Mouse (Mus musculus): Measurements from ENCODE around the gene Nfib. TPM values are rescaled to one million over a fixed set of nuclear protein-coding genes. Genes with fewer than 3 reads are reported as not detected.
A peak's percentile ranks its signal among the peaks of the same experiment; 100 is the strongest.

The Nfib gene
- total and polyA plus RNA-seq, 3 experiments: 0.04 to 0.11 (median 0.09) TPM

- in situ Hi-C loops (cut with MboI; ENCODE audit: low pct_ligation_motif_present, low pct_unique_long_range_greater_than_20kb, low sequenced_read_pairs): no loop called here
- H3K4me2 ChIP-seq (ENCODE audit: insufficient read depth, low read depth, poor library complexity, severe bottlenecking): no peak overlapping the region
- no peak for TF ChIP-seq ETS1 (conservative IDR thresholded peaks at IDR 0.05; ENCODE audit: low read depth, low read length)
- no peak for TF ChIP-seq MAZ (IDR thresholded peaks at IDR 0.05; ENCODE audit: low read depth, low read length)
- TF ChIP-seq JUND (conservative IDR thresholded peaks at IDR 0.05; ENCODE audit: low read depth, low read length): no peak
- TF ChIP-seq BHLHE40 (IDR thresholded peaks at IDR 0.05; ENCODE audit: low read depth, low read length): no peak
- no peak for DNase-seq (ENCODE audit: extremely low read depth)
- H3K36me3 ChIP-seq (replicated peaks in 1 of 2; ENCODE audit: control insufficient read depth in 1 of 2, insufficient read depth in 1 of 2, low read length in 1 of 2): no peaks in the 10 kb centered on the region
- H3K4me3 ChIP-seq (replicated peaks in 1 of 3; ENCODE audit: low read depth in 2 of 3, low read length in 2 of 3, poor library complexity in 1 of 3): no peak overlapping the region
- no peaks in the 10 kb centered on the region for H3K9me3 ChIP-seq (replicated peaks; ENCODE audit: low read length)
- dilution Hi-C loops (cut with MboI; ENCODE audit: extremely low pct_ligation_motif_present, extremely low pct_unique_long_range_greater_than_20kb, low sequenced_read_pairs): no loop called here
- H3K27me3 ChIP-seq (replicated peaks): no peaks in the 10 kb centered on the region
- no peak overlapping the region for H3K27ac ChIP-seq (ENCODE audit: insufficient read depth, low read depth)
- H3K4me1 ChIP-seq (ENCODE audit: control insufficient read depth in 1 of 2, insufficient read depth in 2 of 2): peaks cover 0 to 7% of the 10 kb centered on the region in 2 experiments; a peak in 2 of 4 replicates
- no peaks in the 10 kb centered on the region for H3K79me2 ChIP-seq (replicated peaks; ENCODE audit: control insufficient read depth, extremely low read depth, insufficient read depth, poor library complexity, severe bottlenecking)
- H3K9ac ChIP-seq (ENCODE audit: insufficient read depth, low read depth): no peak overlapping the region
Observed at GRCm38 (mm10) chr4:82623835-82624234, 81.7 kb downstream of the Nfib start.

GRCm38 (mm10) chr4:82623081-82623538, 82.4 kb downstream of the Nfib start:
- dilution Hi-C loops (cut with MboI; ENCODE audit: extremely low pct_ligation_motif_present, extremely low pct_unique_long_range_greater_than_20kb, low sequenced_read_pairs): no loop called here
- in situ Hi-C loops (cut with MboI; ENCODE audit: low pct_ligation_motif_present, low pct_unique_long_range_greater_than_20kb, low sequenced_read_pairs): no loop called here
- Histone ChIP-seq H3K79me2 (replicated peaks; ENCODE audit: control insufficient read depth, extremely low read depth, insufficient read depth, poor library complexity, severe bottlenecking) (no peaks in the 10 kb centered on the region), H3K27ac (ENCODE audit: insufficient read depth, low read depth) (no peak overlapping the region), H3K4me1 (ENCODE audit: control insufficient read depth in 1 of 2, insufficient read depth in 2 of 2) (peaks cover 0 to 4% of the 10 kb centered on the region in 2 experiments; a peak in 2 of 4 replicates), H3K9me3 (replicated peaks; ENCODE audit: low read length) (no peaks in the 10 kb centered on the region), H3K27me3 (replicated peaks) (no peaks in the 10 kb centered on the region), H3K36me3 (replicated peaks in 1 of 2; ENCODE audit: control insufficient read depth in 1 of 2, insufficient read depth in 1 of 2, low read length in 1 of 2) (no peaks in the 10 kb centered on the region), H3K4me2 (ENCODE audit: insufficient read depth, low read depth, poor library complexity, severe bottlenecking) (no peak overlapping the region), H3K4me3 (replicated peaks in 1 of 3; ENCODE audit: low read depth in 2 of 3, low read length in 2 of 3, poor library complexity in 1 of 3) (no peak overlapping the region), H3K9ac (ENCODE audit: insufficient read depth, low read depth) (no peak overlapping the region)
- no peak for TF ChIP-seq POLR2AphosphoS2 (IDR thresholded peaks at IDR 0.05; ENCODE audit: low read depth, low read length)
- TF ChIP-seq MAZ (IDR thresholded peaks at IDR 0.05; ENCODE audit: low read depth, low read length): no peak
- TF ChIP-seq PAX5 (IDR thresholded peaks at IDR 0.05; ENCODE audit: low read length): no peak
- no peak for TF ChIP-seq ZC3H11A (IDR thresholded peaks at IDR 0.05; ENCODE audit: low read depth, low read length)
- TF ChIP-seq BHLHE40 (IDR thresholded peaks at IDR 0.05; ENCODE audit: low read depth, low read length): no peak
- TF ChIP-seq RCOR1 (conservative IDR thresholded peaks at IDR 0.05; ENCODE audit: low read depth, low read length): no peak
- TF ChIP-seq ZKSCAN1 (IDR thresholded peaks at IDR 0.05; ENCODE audit: borderline replicate concordance, low read depth, low read length): no peak
- TF ChIP-seq GABPA (IDR thresholded peaks at IDR 0.05; ENCODE audit: insufficient replicate concordance, low read depth, low read length): no peak
- no peak for DNase-seq (ENCODE audit: extremely low read depth)

DNA sequence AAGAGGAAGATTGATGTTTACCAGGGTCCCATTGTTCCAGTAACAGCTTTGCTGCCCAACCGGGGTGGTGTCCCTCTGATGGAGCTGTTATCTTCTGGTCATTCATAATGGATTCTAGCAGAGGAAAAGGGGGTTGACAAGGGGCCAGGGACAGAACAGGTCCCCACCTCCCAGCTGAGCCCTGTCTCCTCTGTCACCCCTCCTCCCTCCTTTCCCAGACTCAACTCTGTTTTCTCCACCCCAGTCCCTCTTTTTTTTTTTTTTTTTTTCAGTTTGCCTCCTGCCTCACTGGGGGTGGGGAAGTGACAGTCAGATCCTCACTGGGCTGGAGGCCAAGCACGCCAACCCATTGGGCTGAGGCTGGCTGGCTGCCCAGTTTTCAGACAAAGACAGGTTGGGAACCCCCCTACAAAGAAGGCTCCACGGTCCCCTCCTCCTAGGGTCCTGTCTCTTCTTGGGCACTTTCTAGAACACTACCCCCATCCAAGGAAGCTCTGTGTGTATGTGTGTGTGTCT, 83.2 kb downstream of the Nfib start:
- in situ Hi-C loops (cut with MboI; ENCODE audit: low pct_ligation_motif_present, low pct_unique_long_range_greater_than_20kb, low sequenced_read_pairs): no loop called here

More for the DNA sequence above, 83.2 kb downstream of the Nfib start:
- Histone ChIP-seq H3K27ac (ENCODE audit: insufficient read depth, low read depth) (no peak overlapping the region), H3K4me2 (ENCODE audit: insufficient read depth, low read depth, poor library complexity, severe bottlenecking) (peak overlapping the region; percentile 27), H3K36me3 (replicated peaks in 1 of 2; ENCODE audit: control insufficient read depth in 1 of 2, insufficient read depth in 1 of 2, low read length in 1 of 2) (no peaks in the 10 kb centered on the region), H3K27me3 (replicated peaks) (no peaks in the 10 kb centered on the region), H3K79me2 (replicated peaks; ENCODE audit: control insufficient read depth, extremely low read depth, insufficient read depth, poor library complexity, severe bottlenecking) (no peaks in the 10 kb centered on the region), H3K4me1 (ENCODE audit: control insufficient read depth in 1 of 2, insufficient read depth in 2 of 2) (peaks cover 4 to 6% of the 10 kb centered on the region in 2 experiments; a peak in 3 of 4 replicates), H3K9me3 (replicated peaks; ENCODE audit: low read length) (no peaks in the 10 kb centered on the region), H3K4me3 (replicated peaks in 1 of 3; ENCODE audit: low read depth in 2 of 3, low read length in 2 of 3, poor library complexity in 1 of 3) (no peak overlapping the region), H3K9ac (ENCODE audit: insufficient read depth, low read depth) (no peak overlapping the region)
- no peak for TF ChIP-seq GABPA (IDR thresholded peaks at IDR 0.05; ENCODE audit: insufficient replicate concordance, low read depth, low read length)
- TF ChIP-seq MAFK (IDR thresholded peaks at IDR 0.05; ENCODE audit: insufficient replicate concordance, low read length): no peak
- peak; percentile 63 for TF ChIP-seq ZNF384 (IDR thresholded peaks at IDR 0.05; ENCODE audit: low read depth, low read length)
- DNase-seq (ENCODE audit: extremely low read depth): no peak
- dilution Hi-C loops (cut with MboI; ENCODE audit: extremely low pct_ligation_motif_present, extremely low pct_unique_long_range_greater_than_20kb, low sequenced_read_pairs): no loop called here

Measured in CH12.LX (cell line).